Mouse (Mus musculus): ENCODE measurements around the gene Gm47959.

Gene Gm47959

GRCm38 (mm10) chr1:83032508-83032907, 32.2 kb downstream of the Gm47959 start:
- in situ Hi-C loops (cut with MboI): no loop called here

- in situ Hi-C loops (cut with MboI): no loop called here
Measured at GRCm38 (mm10) chr1:83034509-83034908, 34.2 kb downstream of the Gm47959 start.

GRCm38 (mm10) chr1:83036892-83037667, 36.7 kb downstream of the Gm47959 start:
- in situ Hi-C loops (cut with MboI): no loop called here

DNA sequence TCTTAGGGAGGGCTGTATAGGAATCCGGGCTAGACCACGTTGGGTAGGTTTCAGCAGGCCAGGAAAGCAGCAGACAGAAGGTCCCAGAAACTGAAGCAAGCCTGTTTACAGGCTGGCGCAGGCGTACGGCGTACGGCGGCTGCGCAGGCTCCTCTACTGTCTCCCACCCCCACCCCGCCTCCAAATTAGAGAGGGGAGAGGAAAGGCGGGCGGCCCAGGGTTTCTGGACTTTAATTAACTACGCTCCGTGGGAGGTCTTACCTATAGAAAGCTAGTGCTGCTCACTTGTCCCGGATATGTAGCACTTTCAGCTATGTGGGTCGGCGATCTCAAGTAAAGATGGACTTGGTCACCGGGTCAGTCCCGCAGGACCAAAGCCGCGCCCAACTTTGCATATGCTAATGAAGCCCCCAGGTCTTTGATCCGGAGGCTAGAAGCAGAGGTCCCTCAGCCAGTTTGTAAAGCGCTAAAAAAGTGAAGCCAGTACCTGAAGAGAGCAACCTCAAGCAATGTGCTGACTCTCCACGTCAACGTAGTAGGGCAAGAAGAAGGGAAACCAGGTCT, 37.8 kb downstream of the Gm47959 start, which contains the start of gene Slc19a3:
Gene Slc19a3 (minus strand): TSS at position 340 of the 564 bp plus-strand sequence.
- in situ Hi-C loops (cut with MboI): no loop called here

DNA sequence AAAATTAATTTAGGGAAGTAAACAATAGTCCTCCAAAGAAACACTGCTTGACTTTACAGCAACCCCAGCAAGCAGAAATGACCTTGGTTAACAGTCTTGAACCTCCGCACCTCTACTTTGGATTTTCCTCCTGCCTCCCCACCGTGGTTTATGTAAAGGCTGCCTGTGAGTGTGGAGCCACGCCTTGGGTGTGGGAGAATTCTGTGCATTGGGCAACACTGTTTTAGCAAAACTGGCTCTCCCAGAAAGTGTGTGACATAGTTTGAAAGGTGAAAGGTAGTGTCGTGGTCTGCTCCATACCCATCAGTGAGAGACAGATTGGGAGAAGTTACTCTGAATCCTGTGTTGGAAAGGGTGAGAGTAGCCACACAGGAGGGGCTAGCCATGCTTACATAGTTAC, 38.7 kb downstream of the Gm47959 start:
- in situ Hi-C loops (cut with MboI): no loop called here

- in situ Hi-C loops (cut with MboI): no loop called here
Measured at GRCm38 (mm10) chr1:83042380-83042779, 42.0 kb downstream of the Gm47959 start, which contains the start of gene Krtap28-10. TSS of gene Krtap28-10 (minus strand) at chr1:83042480.

DNA sequence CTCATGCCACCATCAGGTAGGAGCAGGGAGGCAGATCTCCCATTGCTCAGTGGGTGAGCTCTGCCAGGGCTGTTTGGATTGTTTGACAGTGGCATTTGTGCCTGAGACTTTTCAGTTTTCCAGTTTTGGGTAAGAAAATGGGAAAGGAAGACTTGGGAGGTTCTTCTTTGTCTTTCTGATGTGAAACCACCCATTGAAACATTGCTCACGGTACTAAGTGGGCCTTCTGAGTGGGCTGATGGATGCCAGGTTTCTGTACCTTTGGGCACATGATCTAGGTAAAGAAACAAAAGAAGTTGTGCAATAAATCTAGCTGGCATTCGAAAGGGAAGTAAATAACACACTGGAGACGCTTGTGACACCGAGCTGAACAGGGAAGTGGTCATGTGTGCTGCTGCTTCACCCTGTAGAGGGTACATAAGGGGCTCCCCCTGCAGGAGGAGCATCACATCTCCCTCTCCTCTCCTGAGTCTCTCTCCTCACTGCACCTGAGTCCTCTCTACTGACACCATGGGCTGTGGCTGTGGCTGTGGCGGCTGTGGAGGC, 44.6 kb downstream of the Gm47959 start, which contains the start of gene Gm47969:
Gene Gm47969 (plus strand): TSS at position 51 of the 546 bp plus-strand sequence.
- in situ Hi-C loops (cut with MboI): no loop called here

All from mature B cell (primary cell).